Mouse (Mus musculus) cortical plate, adult 2 months (tissue): Measurements from ENCODE around the gene Lrrc8d.

Experiments
- CTCF ChIP-seq: fragments of 200-500 bp; IDR thresholded peaks from 2 replicates; pipeline ENCODE4 v1.5.1; 2011; ENCODE audit warnings: mild to moderate bottlenecking, control low read depth, low read length; ENCODE audit not compliant: insufficient read depth; ENCODE audit errors: extremely low read depth
- POLR2A ChIP-seq: fragments of 200-500 bp; IDR thresholded peaks from 2 replicates; pipeline ENCODE4 v1.6.1; 2011; ENCODE audit warnings: mild to moderate bottlenecking, low read length, control low read depth; ENCODE audit not compliant: insufficient read depth; ENCODE audit errors: extremely low read depth

DNA sequence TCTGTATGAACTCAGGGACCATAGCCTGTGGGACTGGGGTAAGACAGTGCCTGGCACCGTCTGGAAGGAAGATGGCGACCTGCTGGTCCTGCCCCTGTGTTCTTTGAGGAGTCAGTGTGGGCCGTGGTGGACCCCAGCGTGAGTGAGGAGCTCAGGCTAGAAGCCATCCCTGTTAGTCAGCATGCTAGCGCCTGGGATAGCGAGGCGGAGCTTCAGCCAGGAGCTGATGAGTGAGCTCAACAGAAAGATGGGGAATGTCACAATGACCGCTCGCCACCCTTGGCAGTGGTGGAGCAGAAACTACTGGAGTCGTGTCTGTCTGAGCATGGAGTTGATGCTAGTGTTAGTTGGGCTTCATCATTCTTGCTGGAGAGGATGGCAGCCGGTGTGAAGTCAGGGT lies 109.3 kb downstream of the Lrrc8d start:
- TF ChIP-seq POLR2A (no peak), CTCF (no peak)
